Mouse (Mus musculus): ENCODE results near the gene Irf2bpl. TPM values are rescaled to one million over a fixed set of nuclear protein-coding genes. Genes with fewer than 3 reads are reported as not detected.
A peak's percentile ranks its signal among the peaks of the same experiment; 100 is the strongest.

Gene Irf2bpl
- polyA plus RNA-seq (2016; fragmentation: Nextera tagmentation; extraction: Ambion mirVana), result 57.8 and 59.5 TPM in 2 replicates

- H3K27me3 ChIP-seq (replicated peaks), result no peaks in the 10 kb centered on the region
- ATAC-seq (ENCODE audit: insufficient number of reproducible peaks, low FRiP score), result peak; percentile 90
- WGBS, result under 1% methylated on average over 81 of the region's 82 CpGs
- peak within 1 kb of the TSS; percentile 100 for H3K9ac ChIP-seq
- peaks cover 16% of the 10 kb centered on the region for H3K36me3 ChIP-seq
- peaks cover 50% of the 10 kb centered on the region for H3K4me1 ChIP-seq (replicated peaks)
- no peaks in the 10 kb centered on the region for H3K9me3 ChIP-seq (replicated peaks)
- peak within 1 kb of the TSS; percentile 95 for H3K4me3 ChIP-seq
- peak within 1 kb of the TSS; percentile 100 for H3K27ac ChIP-seq (ENCODE audit: poor library complexity, severe bottlenecking)
- H3K4me2 ChIP-seq, result peak within 1 kb of the TSS; percentile 94
Observed at GRCm38 (mm10) chr12:86884197-86885058, at the start of gene Irf2bpl. Gene Irf2bpl, minus strand, starts transcription at chr12:86884798.

DNA sequence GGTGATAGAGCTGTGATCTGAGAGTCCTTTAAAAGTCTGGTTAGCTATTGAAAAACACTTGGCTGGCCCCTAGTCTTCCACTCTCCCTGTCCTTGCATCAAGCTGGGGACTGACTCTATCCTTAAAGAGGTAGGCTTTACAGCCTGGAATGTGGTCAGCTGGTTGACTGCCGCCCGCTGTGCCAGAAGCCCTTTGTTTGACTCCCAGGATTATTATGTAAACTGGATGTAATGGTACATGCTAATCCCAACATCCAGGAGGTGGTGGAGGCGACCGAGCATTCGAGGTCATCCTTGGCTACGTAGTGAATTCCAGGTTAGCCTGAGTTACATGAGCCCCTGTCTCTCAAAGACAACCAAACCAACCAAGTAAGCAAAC, 48.0 kb upstream of the Irf2bpl start:
- Histone ChIP-seq H3K9me3 (replicated peaks) (0 out of 2 replicates have a peak, but pooled peaks cover 3% of the 10 kb centered on the region), H3K4me2 (no peak overlapping the region), H3K27ac (ENCODE audit: poor library complexity, severe bottlenecking) (no peak overlapping the region), H3K27me3 (replicated peaks) (no peaks in the 10 kb centered on the region), H3K4me1 (replicated peaks) (peaks cover 6% of the 10 kb centered on the region; the same call in 1 of the 2 replicates), H3K36me3 (no peaks in the 10 kb centered on the region), H3K9ac (0 out of 2 replicates have a peak overlapping the region, but pooled peaks have one; percentile 32), H3K4me3 (no peak overlapping the region)
- 41% methylated on average over 6 of the region's 6 CpGs for WGBS
- no peak for ATAC-seq (ENCODE audit: insufficient number of reproducible peaks, low FRiP score)

GRCm38 (mm10) chr12:86931919-86932574, 47.4 kb upstream of the Irf2bpl start:
- Histone ChIP-seq H3K27ac (ENCODE audit: poor library complexity, severe bottlenecking) (no peak overlapping the region), H3K9ac (no peak overlapping the region), H3K4me1 (replicated peaks) (peaks cover 5% of the 10 kb centered on the region; the same call in 1 of the 2 replicates), H3K4me3 (no peak overlapping the region), H3K36me3 (no peaks in the 10 kb centered on the region), H3K9me3 (replicated peaks) (0 out of 2 replicates have a peak, but pooled peaks cover 3% of the 10 kb centered on the region), H3K4me2 (no peak overlapping the region), H3K27me3 (replicated peaks) (no peaks in the 10 kb centered on the region)
- WGBS, result 21% methylated on average over 7 of the region's 7 CpGs
- no peak for ATAC-seq (ENCODE audit: insufficient number of reproducible peaks, low FRiP score)

DNA sequence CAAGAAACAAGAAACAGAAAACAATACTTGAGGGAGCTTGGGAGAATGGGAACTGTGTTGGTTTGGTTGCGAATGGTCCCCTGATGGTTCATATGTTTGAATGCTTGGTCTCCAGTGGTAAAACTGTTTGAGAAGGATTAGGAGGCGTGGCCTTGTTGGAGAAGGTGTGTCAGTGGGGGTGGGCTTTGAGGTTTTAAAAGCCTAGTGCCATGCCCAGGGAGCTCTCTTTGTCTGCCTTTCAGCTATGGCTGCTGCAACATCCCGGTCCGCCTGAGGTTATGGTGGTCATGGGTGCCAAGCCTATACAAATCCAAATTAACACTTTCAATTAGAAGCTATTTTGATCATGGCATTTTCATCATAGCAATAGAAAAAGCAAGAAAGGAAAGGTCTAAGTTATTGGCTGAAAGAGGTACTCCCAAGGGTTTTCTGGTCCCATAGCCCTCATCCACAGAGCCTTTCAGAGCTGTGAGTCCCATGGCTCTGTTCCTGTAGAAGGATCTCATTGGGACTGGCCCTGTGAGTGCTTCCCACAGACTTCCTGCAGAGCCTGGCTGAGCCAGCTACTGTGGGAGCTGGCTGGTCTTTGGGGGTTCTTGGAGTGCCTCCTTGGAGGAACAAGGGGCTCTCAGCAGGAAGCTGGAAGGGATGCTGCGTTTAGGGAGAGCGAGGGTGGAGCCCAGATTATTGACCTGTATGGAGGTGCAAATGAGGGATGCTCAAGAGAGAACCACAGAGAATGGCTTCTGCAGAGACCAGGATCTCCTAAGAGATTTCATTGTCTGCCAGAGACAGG, 46.5 kb upstream of the Irf2bpl start:
- H3K4me2 ChIP-seq, result no peak overlapping the region
- 0 out of 2 replicates have a peak, but pooled peaks cover 3% of the 10 kb centered on the region for H3K9me3 ChIP-seq (replicated peaks)
- H3K4me1 ChIP-seq (replicated peaks), result no peaks in the 10 kb centered on the region; the same call in 1 of the 2 replicates
- 75% methylated on average over 6 of the region's 6 CpGs for WGBS
- no peaks in the 10 kb centered on the region for H3K36me3 ChIP-seq
- H3K27me3 ChIP-seq (replicated peaks), result no peaks in the 10 kb centered on the region
- no peak overlapping the region for H3K27ac ChIP-seq (ENCODE audit: poor library complexity, severe bottlenecking)
- no peak overlapping the region for H3K9ac ChIP-seq
- ATAC-seq (ENCODE audit: insufficient number of reproducible peaks, low FRiP score), result no peak
- no peak overlapping the region for H3K4me3 ChIP-seq

DNA sequence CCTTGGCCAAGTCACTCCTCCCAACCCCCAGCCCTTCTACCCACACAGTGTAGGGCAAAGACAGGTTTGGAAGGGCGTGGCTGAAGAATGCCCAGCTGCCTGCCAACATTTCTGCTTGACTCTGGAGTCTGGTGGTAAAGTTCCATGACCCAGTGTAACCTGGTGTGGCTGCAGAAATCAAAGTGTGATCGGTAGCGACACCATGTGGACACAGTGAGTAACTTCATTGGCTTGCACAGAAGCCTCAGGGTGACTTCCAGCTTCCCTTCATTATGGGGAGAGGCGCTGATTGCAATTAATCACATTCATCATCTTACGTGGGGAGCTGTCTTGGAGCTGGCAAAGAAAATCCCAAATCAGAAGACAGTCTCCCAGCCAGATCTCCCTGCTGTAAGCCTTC, 39.2 kb upstream of the Irf2bpl start:
- WGBS, result 5% methylated on average over 5 of the region's 5 CpGs
- peak; percentile 26 for ATAC-seq (ENCODE audit: insufficient number of reproducible peaks, low FRiP score)
- Histone ChIP-seq H3K27me3 (replicated peaks) (no peaks in the 10 kb centered on the region), H3K36me3 (no peaks in the 10 kb centered on the region), H3K9ac (no peak overlapping the region), H3K9me3 (replicated peaks) (no peaks in the 10 kb centered on the region), H3K4me3 (no peak overlapping the region), H3K4me1 (replicated peaks) (peaks cover 6% of the 10 kb centered on the region; the same call in 1 of the 2 replicates), H3K4me2 (no peak overlapping the region), H3K27ac (ENCODE audit: poor library complexity, severe bottlenecking) (no peak overlapping the region)

DNA sequence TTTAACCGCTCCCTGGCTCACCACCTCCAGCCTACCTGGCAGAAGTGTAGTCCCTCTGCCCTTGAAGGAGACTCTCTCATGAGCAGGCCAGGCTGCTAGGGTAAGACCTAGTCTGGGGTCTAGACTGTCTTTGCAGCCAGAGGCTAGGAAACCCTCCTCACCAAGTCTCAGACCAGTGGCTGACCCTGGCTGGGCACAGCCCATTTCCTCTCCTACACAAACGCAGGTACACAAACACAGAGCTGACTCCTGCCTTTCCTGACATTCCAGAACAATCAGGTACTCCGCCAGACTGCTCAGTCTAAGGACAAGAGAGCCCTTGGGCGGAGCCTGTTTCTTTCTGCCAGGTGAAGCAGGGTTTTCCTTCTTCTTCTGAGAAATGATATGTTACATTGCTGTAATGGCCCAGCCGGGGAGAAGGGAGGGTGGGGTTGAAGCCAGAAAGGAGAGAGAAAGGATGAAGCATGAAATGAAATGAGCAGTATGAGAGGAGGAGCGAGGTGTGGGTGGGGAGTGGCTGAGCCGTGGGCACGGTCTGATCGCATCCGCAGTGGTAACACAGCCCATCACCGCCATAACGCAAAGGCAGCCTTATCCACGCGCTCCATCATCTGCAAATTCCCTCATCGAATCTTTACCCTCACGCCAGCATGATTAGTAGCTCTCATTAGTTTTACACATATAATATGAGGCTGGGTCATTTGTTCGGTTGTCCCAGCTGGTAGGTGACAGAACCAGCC, 34.6 kb upstream of the Irf2bpl start:
- H3K27me3 ChIP-seq (replicated peaks), result no peaks in the 10 kb centered on the region
- 84% methylated on average over 17 of the region's 17 CpGs for WGBS
- no peak for ATAC-seq (ENCODE audit: insufficient number of reproducible peaks, low FRiP score)
- no peak overlapping the region for H3K4me3 ChIP-seq
- H3K36me3 ChIP-seq, result no peaks in the 10 kb centered on the region
- H3K4me2 ChIP-seq, result no peak overlapping the region
- H3K9ac ChIP-seq, result no peak overlapping the region
- H3K9me3 ChIP-seq (replicated peaks), result no peaks in the 10 kb centered on the region
- peaks cover 21% of the 10 kb centered on the region for H3K4me1 ChIP-seq (replicated peaks)
- no peak overlapping the region for H3K27ac ChIP-seq (ENCODE audit: poor library complexity, severe bottlenecking)

DNA sequence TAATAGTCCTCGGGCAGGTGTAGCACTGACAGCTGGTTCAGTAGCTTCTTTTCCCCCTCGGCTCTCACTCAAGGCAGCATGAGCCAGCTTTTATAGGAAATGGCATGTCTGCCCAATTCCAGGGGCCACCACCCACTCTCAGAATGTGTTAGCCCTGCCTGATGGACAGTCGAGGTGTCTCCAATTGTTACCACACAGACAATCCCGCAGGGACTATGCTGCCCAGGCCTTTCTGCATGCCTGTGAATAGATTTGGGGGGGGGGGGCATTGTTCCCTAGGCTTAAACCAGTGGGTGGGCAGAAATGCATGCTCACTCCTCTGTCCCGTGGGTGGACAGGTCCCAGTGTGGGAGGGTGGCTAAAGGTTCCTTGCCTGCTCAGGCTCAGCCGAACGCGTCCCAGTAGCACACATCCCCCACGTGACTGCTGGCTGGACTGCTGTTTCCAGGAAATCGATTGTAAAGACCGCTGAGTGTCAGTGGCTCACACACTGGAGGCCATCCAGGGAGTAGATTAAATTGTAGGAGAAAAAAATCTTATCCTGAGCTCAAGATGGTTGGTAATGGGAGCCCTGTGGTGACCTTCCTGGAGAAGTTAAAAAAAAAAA, 33.9 kb upstream of the Irf2bpl start:
- peaks cover 26% of the 10 kb centered on the region for H3K4me1 ChIP-seq (replicated peaks)
- WGBS, result 29% methylated on average over 11 of the region's 11 CpGs
- peak; percentile 46; the same call in 1 of the 2 replicates for ATAC-seq (ENCODE audit: insufficient number of reproducible peaks, low FRiP score)
- no peaks in the 10 kb centered on the region for H3K36me3 ChIP-seq
- no peak overlapping the region for H3K27ac ChIP-seq (ENCODE audit: poor library complexity, severe bottlenecking)
- H3K4me2 ChIP-seq, result peak overlapping the region; percentile 5; the same call in 1 of the 2 replicates
- H3K9ac ChIP-seq, result peak overlapping the region; percentile 26; the same call in 1 of the 2 replicates
- no peaks in the 10 kb centered on the region for H3K27me3 ChIP-seq (replicated peaks)
- H3K4me3 ChIP-seq, result no peak overlapping the region
- H3K9me3 ChIP-seq (replicated peaks), result no peaks in the 10 kb centered on the region

DNA sequence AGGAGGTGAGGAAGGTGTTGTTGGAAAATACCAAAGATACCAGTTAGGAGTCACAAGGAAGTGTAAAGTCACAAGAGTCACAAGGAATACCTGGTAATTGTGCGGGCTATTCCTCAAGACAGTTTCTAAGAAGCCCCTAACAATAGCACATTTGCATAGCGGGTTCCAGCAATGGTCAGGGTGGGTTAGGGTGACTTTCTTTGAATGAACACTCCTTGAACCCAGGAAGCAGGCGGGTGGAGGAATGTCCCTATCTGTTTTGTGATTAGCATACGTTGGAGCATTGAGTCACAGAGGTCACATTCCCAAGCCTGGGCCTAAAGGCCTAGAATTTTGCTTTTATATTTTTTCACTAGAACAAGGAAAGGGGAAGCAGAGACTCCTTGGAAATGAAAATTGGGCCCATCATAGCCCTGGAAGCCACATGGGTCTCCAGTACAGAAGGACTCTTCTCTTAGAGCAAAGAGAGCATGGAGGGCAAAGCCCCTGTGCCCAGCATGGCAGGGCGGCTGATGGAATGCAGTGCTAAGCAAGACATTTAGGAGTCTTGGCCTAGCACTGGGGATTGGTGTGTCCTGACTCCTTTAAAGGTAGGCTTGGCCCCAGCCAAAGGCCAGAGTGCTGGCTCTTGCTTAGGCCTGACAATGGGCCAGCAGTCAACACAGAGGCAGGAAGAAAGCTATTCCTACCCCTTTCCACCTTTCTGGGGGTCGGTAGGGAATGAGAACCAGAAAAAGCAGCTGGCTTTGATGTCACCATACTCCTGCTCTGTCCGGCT, 32.4 kb upstream of the Irf2bpl start:
- Histone ChIP-seq H3K9me3 (replicated peaks) (no peaks in the 10 kb centered on the region), H3K4me3 (no peak overlapping the region), H3K27ac (ENCODE audit: poor library complexity, severe bottlenecking) (no peak overlapping the region), H3K4me1 (replicated peaks) (peaks cover 35% of the 10 kb centered on the region), H3K27me3 (replicated peaks) (no peaks in the 10 kb centered on the region), H3K9ac (no peak overlapping the region), H3K4me2 (no peak overlapping the region), H3K36me3 (no peaks in the 10 kb centered on the region)
- 74% methylated on average over 7 of the region's 7 CpGs for WGBS
- ATAC-seq (ENCODE audit: insufficient number of reproducible peaks, low FRiP score), result no peak

DNA sequence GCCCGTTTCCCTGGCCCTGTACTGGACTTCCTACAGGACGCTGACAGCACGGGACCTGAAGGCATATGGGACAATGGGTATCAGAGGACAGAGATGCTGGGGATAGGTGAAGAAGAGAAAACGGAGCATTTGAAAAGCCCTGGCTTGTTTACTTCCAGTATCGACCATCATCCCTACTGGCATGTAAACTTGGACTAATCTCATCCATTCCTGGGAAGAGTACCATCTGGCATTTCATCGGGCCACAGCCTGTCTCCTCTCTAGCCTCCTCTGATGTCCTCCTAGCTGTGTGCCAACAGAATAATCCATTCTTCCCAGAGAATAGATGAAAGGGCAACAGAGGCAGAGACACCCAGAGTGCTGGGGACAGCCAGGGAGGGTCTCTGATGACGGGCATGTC, 31.0 kb upstream of the Irf2bpl start:
- Histone ChIP-seq H3K27me3 (replicated peaks) (no peaks in the 10 kb centered on the region), H3K9me3 (replicated peaks) (no peaks in the 10 kb centered on the region), H3K4me2 (no peak overlapping the region), H3K9ac (no peak overlapping the region), H3K4me3 (no peak overlapping the region), H3K36me3 (no peaks in the 10 kb centered on the region), H3K27ac (ENCODE audit: poor library complexity, severe bottlenecking) (no peak overlapping the region), H3K4me1 (replicated peaks) (peaks cover 43% of the 10 kb centered on the region)
- WGBS, result 76% methylated on average over 7 of the region's 7 CpGs
- ATAC-seq (ENCODE audit: insufficient number of reproducible peaks, low FRiP score), result no peak

Measured in heart, embryonic 12.5 days (tissue).